Mouse (Mus musculus) lung, postnatal 0 days (tissue): ENCODE results near the gene Heatr5a. TPM values are rescaled to one million over a fixed set of nuclear protein-coding genes. Genes with fewer than 3 reads are reported as not detected.

Experiments used
- ATAC-seq: fragments of 200-750 bp; cut with Nextera tagmentation; 2 replicates; pipeline ENCODE4 v1.8.0; 2017; ENCODE audit warnings: moderate library complexity
- DNase-seq: peaks from one replicate; pipeline ENCODE4 v3.0.0-alpha.2; 2016; ENCODE audit warnings: low spot score
- H3K27ac ChIP-seq: fragments of 300-500 bp; sonication (generic); 2 replicates; pipeline ENCODE4 v1.5.1; 2014; ENCODE audit warnings: antibody characterized with exemption, mild to moderate bottlenecking, low read length, mixed read lengths
- H3K27me3 ChIP-seq: fragments of 300-500 bp; sonication (generic); replicated peaks from 2 replicates; pipeline ENCODE4 v1.6.1; 2014; ENCODE audit warnings: low read length, mixed read lengths; ENCODE audit not compliant: insufficient read depth
- H3K36me3 ChIP-seq: fragments of 300-500 bp; sonication (generic); 2 replicates; pipeline ENCODE4 v1.6.1; 2014; ENCODE audit warnings: low read length, mixed read lengths; ENCODE audit not compliant: insufficient read depth
- H3K4me1 ChIP-seq: fragments of 300-500 bp; sonication (generic); 2 replicates; pipeline ENCODE4 v1.6.1; 2014; ENCODE audit warnings: antibody characterized with exemption, low read depth, low read length, mixed read lengths; ENCODE audit not compliant: insufficient read depth
- H3K4me2 ChIP-seq: fragments of 300-500 bp; sonication (generic); replicated peaks from 2 replicates; pipeline ENCODE4 v1.6.1; 2014; ENCODE audit warnings: low read depth, mild to moderate bottlenecking, low read length, moderate library complexity, mixed read lengths
- H3K4me3 ChIP-seq: fragments of 300-500 bp; sonication (generic); 2 replicates; pipeline ENCODE4 v1.5.1; 2014; ENCODE audit warnings: low read depth, low read length
- H3K9ac ChIP-seq: fragments of 300-500 bp; sonication (generic); replicated peaks from 2 replicates; pipeline ENCODE4 v1.6.1; 2014; ENCODE audit warnings: low read depth, mild to moderate bottlenecking
- H3K9me3 ChIP-seq: fragments of 300-500 bp; sonication (generic); 2 replicates; pipeline ENCODE4 v1.6.1; 2016; ENCODE audit warnings: low read length, mixed read lengths
- CTCF ChIP-seq: IDR thresholded peaks from 2 replicates; pipeline ENCODE4 v1.5.1; 2016; ENCODE audit warnings: antibody characterized with exemption, mild to moderate bottlenecking
- EP300 ChIP-seq: IDR thresholded peaks from 2 replicates; pipeline ENCODE4 v1.6.1; 2016; ENCODE audit warnings: antibody characterized with exemption, mild to moderate bottlenecking, control low read depth
- whole genome bisulfite sequencing: fragments of 180-500 bp; shearing (Covaris S2); extraction: QIAGEN DNeasy Blood & Tissue Kit; methylation state at CpG from one replicate; pipeline ENCODE4 v1.1.7; 2014; 5-methylcytosine and 5-hydroxymethylcytosine counted together
- polyA plus RNA-seq: library from polyadenylated mRNA; unstranded; fragments of >200 nt; fragmentation: Nextera tagmentation; extraction: Ambion mirVana; gene quantifications from 2 replicates; pipeline ENCODE4 v1.2.1, GENCODE M21; 2015

Gene Heatr5a
- 5.0 and 5.4 TPM in 2 replicates for polyA plus RNA-seq

- Histone ChIP-seq H3K4me2 (peak within 1 kb of the TSS; percentile 73), H3K9ac (peak within 1 kb of the TSS; percentile 80), H3K9me3 (no peaks in the 10 kb centered on the region), H3K36me3 (no peaks in the 10 kb centered on the region), H3K27ac (peak within 1 kb of the TSS; percentile 92), H3K27me3 (no peaks in the 10 kb centered on the region), H3K4me1 (no peaks in the 10 kb centered on the region), H3K4me3 (peak within 1 kb of the TSS; percentile 99)
- no peak for TF ChIP-seq EP300
- no peak for TF ChIP-seq CTCF
- ATAC-seq: peak; percentile 98
- under 1% methylated on average over 29 of the region's 53 CpGs for WGBS
- peak; percentile 95 for DNase-seq
Measured at GRCm38 (mm10) chr12:51971070-51971664, at the start of gene Heatr5a. Gene Heatr5a, minus strand, starts transcription at chr12:51971321.

GRCm38 (mm10) chr12:52014494-52015029 is 43.4 kb upstream of the Heatr5a start:
- 52% methylated on average over 7 of the region's 7 CpGs for WGBS
- H3K4me1 ChIP-seq: no peaks in the 10 kb centered on the region
- no peak overlapping the region for H3K4me2 ChIP-seq
- ATAC-seq (no peak), DNase-seq (peak; percentile 32)
- no peaks in the 10 kb centered on the region for H3K9me3 ChIP-seq
- H3K27ac ChIP-seq: no peak overlapping the region
- H3K9ac ChIP-seq: no peak overlapping the region
- H3K36me3 ChIP-seq: no peaks in the 10 kb centered on the region
- H3K4me3 ChIP-seq: no peak overlapping the region
- TF ChIP-seq EP300: no peak
- TF ChIP-seq CTCF: no peak
- H3K27me3 ChIP-seq: no peaks in the 10 kb centered on the region

- Histone ChIP-seq H3K27me3 (no peaks in the 10 kb centered on the region), H3K4me2 (no peak overlapping the region), H3K4me1 (no peaks in the 10 kb centered on the region), H3K4me3 (no peak overlapping the region), H3K9me3 (no peaks in the 10 kb centered on the region), H3K9ac (no peak overlapping the region), H3K36me3 (no peaks in the 10 kb centered on the region), H3K27ac (no peak overlapping the region)
- WGBS: 46% methylated on average over 11 of the region's 11 CpGs
- no peak for TF ChIP-seq CTCF
- no peak for TF ChIP-seq EP300
- DNase-seq (peak; percentile 61), ATAC-seq (peak; percentile 37; the same call in 1 of the 2 replicates)
Measured at GRCm38 (mm10) chr12:52014044-52014443, 42.9 kb upstream of the Heatr5a start.

- Histone ChIP-seq H3K4me2 (peak overlapping the region; percentile 15; the same call in 1 of the 2 replicates), H3K4me1 (no peaks in the 10 kb centered on the region), H3K4me3 (no peak overlapping the region), H3K27ac (no peak overlapping the region), H3K36me3 (no peaks in the 10 kb centered on the region), H3K9ac (no peak overlapping the region), H3K9me3 (no peaks in the 10 kb centered on the region), H3K27me3 (no peaks in the 10 kb centered on the region)
- ATAC-seq (0 out of 2 replicates have a peak, but pooled peaks have one; percentile 16), DNase-seq (peak; percentile 59)
- WGBS: 20% methylated on average over 9 of the region's 9 CpGs
- no peak for TF ChIP-seq CTCF
- no peak for TF ChIP-seq EP300
Measured at GRCm38 (mm10) chr12:52013274-52013673, 42.2 kb upstream of the Heatr5a start.

GRCm38 (mm10) chr12:52012159-52012558 is 41.0 kb upstream of the Heatr5a start:
- WGBS: 42% methylated on average over 8 of the region's 8 CpGs
- H3K4me1 ChIP-seq: no peaks in the 10 kb centered on the region
- no peak overlapping the region for H3K4me2 ChIP-seq
- ATAC-seq (no peak), DNase-seq (no peak)
- no peaks in the 10 kb centered on the region for H3K9me3 ChIP-seq
- TF ChIP-seq CTCF: no peak
- no peak for TF ChIP-seq EP300
- no peaks in the 10 kb centered on the region for H3K36me3 ChIP-seq
- H3K9ac ChIP-seq: no peak overlapping the region
- no peak overlapping the region for H3K4me3 ChIP-seq
- no peak overlapping the region for H3K27ac ChIP-seq
- H3K27me3 ChIP-seq: no peaks in the 10 kb centered on the region

- 48% methylated on average over 2 of the region's 2 CpGs for WGBS
- Histone ChIP-seq H3K4me2 (peak overlapping the region; percentile 28; the same call in 1 of the 2 replicates), H3K27me3 (no peaks in the 10 kb centered on the region), H3K27ac (no peak overlapping the region), H3K4me3 (no peak overlapping the region), H3K4me1 (no peaks in the 10 kb centered on the region; the same call in 1 of the 2 replicates), H3K9ac (no peak overlapping the region), H3K36me3 (no peaks in the 10 kb centered on the region), H3K9me3 (no peaks in the 10 kb centered on the region)
- DNase-seq (peak; percentile 71), ATAC-seq (no peak)
- peak; percentile 64 for TF ChIP-seq CTCF
- TF ChIP-seq EP300: no peak
Measured at GRCm38 (mm10) chr12:52010630-52010961, 39.5 kb upstream of the Heatr5a start.
